Mouse (Mus musculus) forebrain, embryonic 12.5 days (tissue): ENCODE measurements at regions not wholly inside any gene's neighbourhood (a gene's known extent, or its start where the extent isn't known, plus 50 kb on each side); places are given as distances from the start of the nearest gene placed in this dataset.

Experiments used
- ATAC-seq: fragments of 200-750 bp; cut with Nextera tagmentation; 2 replicates; pipeline ENCODE4 v1.8.0; 2017; ENCODE audit warnings: moderate TSS enrichment; ENCODE audit not compliant: low FRiP score
- H3K27ac ChIP-seq: fragments of 300-500 bp; sonication (generic); 2 replicates; pipeline ENCODE4 v1.5.1; 2016; ENCODE audit warnings: mild to moderate bottlenecking
- H3K27me3 ChIP-seq: fragments of 300-500 bp; sonication (generic); 2 replicates; pipeline ENCODE4 v1.6.1; 2016; ENCODE audit warnings: mild to moderate bottlenecking
- H3K36me3 ChIP-seq: fragments of 300-500 bp; sonication (generic); replicated peaks from 2 replicates; pipeline ENCODE4 v1.6.1; 2016; ENCODE audit warnings: mild to moderate bottlenecking
- H3K4me1 ChIP-seq: fragments of 300-500 bp; sonication (generic); 2 replicates; pipeline ENCODE4 v1.6.1; 2016
- H3K4me2 ChIP-seq: fragments of 300-500 bp; sonication (generic); 2 replicates; pipeline ENCODE4 v1.6.1; 2016; ENCODE audit warnings: mild to moderate bottlenecking, moderate library complexity
- H3K4me3 ChIP-seq: fragments of 300-500 bp; sonication (generic); replicated peaks from 2 replicates; pipeline ENCODE4 v1.5.1; 2016; ENCODE audit warnings: mild to moderate bottlenecking
- H3K9ac ChIP-seq: fragments of 300-500 bp; sonication (generic); 2 replicates; pipeline ENCODE4 v1.6.1; 2016; ENCODE audit warnings: mild to moderate bottlenecking
- H3K9me3 ChIP-seq: fragments of 300-500 bp; sonication (generic); 2 replicates; pipeline ENCODE4 v1.6.1; 2016
- WGBS: fragments of 180-500 bp; shearing (Covaris S2); methylation state at CpG from one replicate; pipeline ENCODE4 v1.1.7; 2016; 5-methylcytosine and 5-hydroxymethylcytosine counted together

GRCm38 (mm10) chr13:112203721-112204120 lies 84.5 kb upstream of the Ankrd55 start:
- no peak overlapping the region for H3K4me3 ChIP-seq
- H3K36me3 ChIP-seq = no peaks in the 10 kb centered on the region
- H3K9ac ChIP-seq = no peak overlapping the region
- WGBS = 87% methylated on average over 8 of the region's 8 CpGs
- no peaks in the 10 kb centered on the region for H3K9me3 ChIP-seq
- no peak for ATAC-seq
- H3K27me3 ChIP-seq = no peaks in the 10 kb centered on the region
- no peak overlapping the region for H3K27ac ChIP-seq
- peaks cover 7% of the 10 kb centered on the region for H3K4me1 ChIP-seq
- no peak overlapping the region for H3K4me2 ChIP-seq

GRCm38 (mm10) chr13:112204204-112204603 lies 84.0 kb upstream of the Ankrd55 start:
- Histone ChIP-seq H3K4me3 (no peak overlapping the region), H3K27ac (no peak overlapping the region), H3K9me3 (no peaks in the 10 kb centered on the region), H3K4me2 (no peak overlapping the region), H3K4me1 (peaks cover 7% of the 10 kb centered on the region), H3K9ac (no peak overlapping the region), H3K36me3 (no peaks in the 10 kb centered on the region), H3K27me3 (no peaks in the 10 kb centered on the region)
- 89% methylated on average over 3 of the region's 3 CpGs for whole genome bisulfite sequencing
- 0 out of 2 replicates have a peak, but pooled peaks have one; percentile 11 for ATAC-seq

GRCm38 (mm10) chr13:112204813-112205212 lies 83.4 kb upstream of the Ankrd55 start:
- H3K4me1 ChIP-seq = peaks cover 7% of the 10 kb centered on the region
- no peaks in the 10 kb centered on the region for H3K9me3 ChIP-seq

GRCm38 (mm10) chr13:112207617-112208235 lies 80.5 kb upstream of the Ankrd55 start:
- H3K4me3 ChIP-seq = no peak overlapping the region
- no peak overlapping the region for H3K4me2 ChIP-seq

More at GRCm38 (mm10) chr13:112204813-112205212, 83.4 kb upstream of the Ankrd55 start:
- H3K36me3 ChIP-seq = no peaks in the 10 kb centered on the region
- WGBS = 66% methylated on average over 5 of the region's 5 CpGs
- H3K27ac ChIP-seq = no peak overlapping the region
- ATAC-seq = peak; percentile 58; the same call in 1 of the 2 replicates
- no peak overlapping the region for H3K9ac ChIP-seq
- no peaks in the 10 kb centered on the region for H3K27me3 ChIP-seq
- H3K4me2 ChIP-seq = no peak overlapping the region
- no peak overlapping the region for H3K4me3 ChIP-seq

GRCm38 (mm10) chr13:112211841-112212240 lies 76.4 kb upstream of the Ankrd55 start:
- Histone ChIP-seq H3K9me3 (no peaks in the 10 kb centered on the region), H3K9ac (no peak overlapping the region), H3K27me3 (no peaks in the 10 kb centered on the region), H3K36me3 (no peaks in the 10 kb centered on the region), H3K27ac (no peak overlapping the region), H3K4me2 (no peak overlapping the region), H3K4me1 (no peaks in the 10 kb centered on the region), H3K4me3 (no peak overlapping the region)
- no peak for ATAC-seq
- WGBS = 84% methylated on average over 9 of the region's 9 CpGs

More at GRCm38 (mm10) chr13:112207617-112208235, 80.5 kb upstream of the Ankrd55 start:
- H3K9ac ChIP-seq = no peak overlapping the region
- no peaks in the 10 kb centered on the region for H3K27me3 ChIP-seq
- WGBS = 64% methylated on average over 12 of the region's 12 CpGs
- peaks cover 7% of the 10 kb centered on the region for H3K4me1 ChIP-seq
- no peaks in the 10 kb centered on the region for H3K36me3 ChIP-seq
- H3K9me3 ChIP-seq = no peaks in the 10 kb centered on the region
- H3K27ac ChIP-seq = no peak overlapping the region
- ATAC-seq = no peak

- ATAC-seq = no peak
- no peak overlapping the region for H3K9ac ChIP-seq
- 87% methylated on average over 12 of the region's 12 CpGs for WGBS
These were observed 75.9 kb upstream of the Ankrd55 start for GRCm38 (mm10) chr13:112212391-112212790.

GRCm38 (mm10) chr13:112213652-112214081 lies 74.6 kb upstream of the Ankrd55 start:
- no peaks in the 10 kb centered on the region for H3K36me3 ChIP-seq
- H3K9me3 ChIP-seq = no peaks in the 10 kb centered on the region
- 87% methylated on average over 17 of the region's 17 CpGs for WGBS
- no peak for ATAC-seq
- H3K4me2 ChIP-seq = no peak overlapping the region
- no peak overlapping the region for H3K27ac ChIP-seq
- H3K9ac ChIP-seq = no peak overlapping the region
- no peaks in the 10 kb centered on the region for H3K27me3 ChIP-seq
- no peaks in the 10 kb centered on the region for H3K4me1 ChIP-seq
- H3K4me3 ChIP-seq = no peak overlapping the region

More at GRCm38 (mm10) chr13:112212391-112212790, 75.9 kb upstream of the Ankrd55 start:
- Histone ChIP-seq H3K4me1 (no peaks in the 10 kb centered on the region), H3K27ac (no peak overlapping the region), H3K4me3 (no peak overlapping the region), H3K9me3 (no peaks in the 10 kb centered on the region), H3K27me3 (no peaks in the 10 kb centered on the region), H3K4me2 (no peak overlapping the region), H3K36me3 (no peaks in the 10 kb centered on the region)

DNA sequence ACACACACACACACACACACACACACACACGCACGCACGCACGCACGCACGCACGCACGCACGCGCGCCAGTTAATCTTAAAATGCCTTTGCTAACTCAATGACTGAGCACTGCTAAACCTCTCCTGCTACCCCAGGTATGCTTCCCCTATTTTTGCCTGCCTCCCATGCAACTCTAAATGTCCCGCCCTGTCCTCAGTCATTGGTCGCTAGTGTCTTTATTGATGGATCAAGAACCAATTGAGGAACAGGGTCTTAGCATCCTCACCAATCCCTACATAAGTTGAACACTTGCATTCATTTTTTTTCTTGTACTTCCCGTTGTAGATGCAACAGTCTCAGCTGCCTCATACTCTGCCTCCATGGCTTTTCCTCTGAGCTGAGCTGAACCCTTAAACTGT lies 72.2 kb upstream of the Ankrd55 start:
- no peak for ATAC-seq
- Histone ChIP-seq H3K4me2 (no peak overlapping the region), H3K4me3 (no peak overlapping the region), H3K27me3 (no peaks in the 10 kb centered on the region), H3K27ac (no peak overlapping the region), H3K9me3 (no peaks in the 10 kb centered on the region), H3K4me1 (no peaks in the 10 kb centered on the region), H3K9ac (no peak overlapping the region), H3K36me3 (no peaks in the 10 kb centered on the region)
- 93% methylated on average over 14 of the region's 14 CpGs for WGBS

- no peak for ATAC-seq
- H3K4me3 ChIP-seq = no peak overlapping the region
- no peaks in the 10 kb centered on the region for H3K4me1 ChIP-seq
- no peak overlapping the region for H3K27ac ChIP-seq
- H3K4me2 ChIP-seq = no peak overlapping the region
- H3K9me3 ChIP-seq = no peaks in the 10 kb centered on the region
- no peak overlapping the region for H3K9ac ChIP-seq
- no peaks in the 10 kb centered on the region for H3K27me3 ChIP-seq
- WGBS = 84% methylated on average over 5 of the region's 5 CpGs
- H3K36me3 ChIP-seq = no peaks in the 10 kb centered on the region
These were observed 69.9 kb upstream of the Ankrd55 start for GRCm38 (mm10) chr13:112218389-112218788.

DNA sequence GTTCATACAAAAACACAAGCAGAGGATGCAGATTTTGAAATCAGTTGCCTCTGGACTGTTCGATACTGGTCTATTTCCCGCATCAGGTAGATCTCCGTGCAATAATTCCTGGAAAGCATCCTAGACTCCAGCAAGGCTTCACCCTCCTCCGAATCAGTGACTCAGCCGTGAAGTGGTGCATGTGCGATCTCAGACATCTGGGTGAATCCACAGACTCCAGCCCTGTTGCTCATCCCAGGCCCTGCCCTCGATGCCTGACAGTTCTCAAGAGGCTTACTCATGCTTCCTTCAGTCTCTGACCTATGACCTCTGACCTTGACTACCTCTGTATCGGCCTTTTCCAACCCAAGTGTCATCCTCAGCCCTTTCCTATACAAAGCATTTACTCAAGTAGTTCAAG lies 68.1 kb upstream of the Ankrd55 start:
- no peak for ATAC-seq

GRCm38 (mm10) chr13:112223616-112224015 lies 64.6 kb upstream of the Ankrd55 start:
- Histone ChIP-seq H3K36me3 (no peaks in the 10 kb centered on the region), H3K4me3 (no peak overlapping the region), H3K27ac (no peak overlapping the region), H3K9me3 (no peaks in the 10 kb centered on the region), H3K27me3 (no peaks in the 10 kb centered on the region), H3K4me1 (no peaks in the 10 kb centered on the region), H3K9ac (no peak overlapping the region), H3K4me2 (no peak overlapping the region)
- WGBS = 93% methylated on average over 2 of the region's 2 CpGs
- no peak for ATAC-seq

More for the DNA sequence above, 68.1 kb upstream of the Ankrd55 start:
- no peak overlapping the region for H3K27ac ChIP-seq
- no peaks in the 10 kb centered on the region for H3K9me3 ChIP-seq
- no peaks in the 10 kb centered on the region for H3K36me3 ChIP-seq
- no peak overlapping the region for H3K9ac ChIP-seq
- no peak overlapping the region for H3K4me2 ChIP-seq
- H3K27me3 ChIP-seq = no peaks in the 10 kb centered on the region
- no peak overlapping the region for H3K4me3 ChIP-seq
- 93% methylated on average over 8 of the region's 8 CpGs for WGBS
- no peaks in the 10 kb centered on the region for H3K4me1 ChIP-seq

- Histone ChIP-seq H3K4me2 (no peak overlapping the region), H3K9ac (no peak overlapping the region), H3K27me3 (no peaks in the 10 kb centered on the region), H3K9me3 (no peaks in the 10 kb centered on the region), H3K36me3 (no peaks in the 10 kb centered on the region), H3K4me1 (no peaks in the 10 kb centered on the region), H3K4me3 (no peak overlapping the region), H3K27ac (no peak overlapping the region)
- WGBS = 87% methylated on average over 13 of the region's 13 CpGs
- ATAC-seq = no peak
These were observed 60.5 kb upstream of the Ankrd55 start for GRCm38 (mm10) chr13:112227766-112228165.

DNA sequence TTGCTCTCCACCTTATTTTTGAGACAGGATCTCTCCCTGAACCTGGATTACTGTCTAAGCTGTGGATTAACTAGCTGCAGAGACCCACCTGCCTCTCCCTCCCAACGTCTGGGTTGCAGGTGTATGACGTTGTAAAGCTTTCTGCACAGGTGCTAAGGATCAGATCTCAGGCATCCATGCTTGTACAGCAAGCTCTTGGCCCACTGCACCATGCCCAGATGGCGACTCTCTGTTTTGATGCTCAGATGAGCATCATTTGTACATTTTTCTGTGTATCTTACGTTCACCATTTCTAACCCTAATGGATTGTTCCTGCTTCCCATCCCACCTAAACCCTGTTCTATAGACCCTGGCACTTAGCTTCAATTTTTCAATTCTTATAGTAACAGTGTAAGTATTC lies 59.4 kb upstream of the Ankrd55 start:
- Histone ChIP-seq H3K36me3 (no peaks in the 10 kb centered on the region), H3K4me2 (no peak overlapping the region), H3K4me3 (no peak overlapping the region), H3K27ac (no peak overlapping the region), H3K4me1 (no peaks in the 10 kb centered on the region), H3K9me3 (no peaks in the 10 kb centered on the region), H3K9ac (no peak overlapping the region), H3K27me3 (no peaks in the 10 kb centered on the region)
- no peak for ATAC-seq
- 86% methylated on average over 4 of the region's 4 CpGs for WGBS
